Mouse (Mus musculus) ES-E14 (cell line): ENCODE data around the gene Traip. TPM values are rescaled to one million over a fixed set of nuclear protein-coding genes. Genes with fewer than 3 reads are reported as not detected.
A peak's percentile ranks its signal among the peaks of the same experiment; 100 is the strongest.

Source experiments
- DNase-seq: peaks from one replicate; pipeline ENCODE4 v3.0.0-alpha.2; 2013; ENCODE audit warnings: low read depth, low spot score
- H3K27ac ChIP-seq: 2 replicates; pipeline ENCODE4 v1.5.1; 2012; ENCODE audit warnings: low read depth, mild to moderate bottlenecking, low read length, moderate library complexity, mixed read lengths; ENCODE audit not compliant: poor library complexity, insufficient read depth, severe bottlenecking
- H3K36me3 ChIP-seq: 2 replicates; pipeline ENCODE4 v1.6.1; 2012; ENCODE audit warnings: mild to moderate bottlenecking, low read length, moderate library complexity, mixed read lengths; ENCODE audit not compliant: control insufficient read depth, poor library complexity, insufficient read depth, severe bottlenecking
- H3K4me1 ChIP-seq, 2 experiments: fragments of 150-350 bp in 1 of 2; sonication (generic) in 1 of 2; 2 replicates each; pipeline ENCODE4 v1.6.1; 2012; ENCODE audit warnings: low read length in 2 of 2, mild to moderate bottlenecking in 1 of 2, mixed read lengths in 1 of 2; ENCODE audit not compliant: control insufficient read depth in 2 of 2, insufficient read depth in 2 of 2, poor library complexity in 1 of 2
- H3K4me3 ChIP-seq, 2 experiments: fragments of 150-350 bp in 1 of 2; sonication (generic) in 1 of 2; 2 replicates each; pipeline ENCODE4 v1.5.1; 2012; ENCODE audit warnings: low read length in 2 of 2, low read depth in 1 of 2, mild to moderate bottlenecking in 1 of 2, mixed read lengths in 1 of 2; ENCODE audit not compliant: insufficient read depth in 1 of 2, poor library complexity in 1 of 2, severe bottlenecking in 1 of 2
- H3K9ac ChIP-seq: 2 replicates; pipeline ENCODE4 v1.6.1; 2012; ENCODE audit warnings: low read depth, mild to moderate bottlenecking, low read length, mixed read lengths; ENCODE audit not compliant: poor library complexity, insufficient read depth, severe bottlenecking
- H3K9me3 ChIP-seq: fragments of 150-350 bp; sonication (generic); 2 replicates; pipeline ENCODE4 v1.6.1; 2012; ENCODE audit warnings: low read depth, mild to moderate bottlenecking, low read length; ENCODE audit not compliant: control insufficient read depth, insufficient read depth
- CHD2 ChIP-seq: IDR thresholded peaks from 2 replicates; pipeline ENCODE4 v1.6.1; 2014; ENCODE audit warnings: mild to moderate bottlenecking, low read depth, low read length, inconsistent platforms
- HCFC1 ChIP-seq: IDR thresholded peaks from 2 replicates; pipeline ENCODE4 v1.6.1; 2012; ENCODE audit warnings: low read length, inconsistent platforms, borderline replicate concordance; ENCODE audit not compliant: insufficient read depth
- MAFK ChIP-seq: IDR thresholded peaks from 2 replicates; pipeline ENCODE4 v1.6.1; 2014; ENCODE audit warnings: mild to moderate bottlenecking, low read depth, low read length, inconsistent platforms; ENCODE audit not compliant: insufficient read depth
- ZC3H11A ChIP-seq: IDR thresholded peaks from 2 replicates; pipeline ENCODE4 v1.6.1; 2012; ENCODE audit warnings: low read depth, mild to moderate bottlenecking, inconsistent platforms, low read length, borderline replicate concordance
- ZNF384 ChIP-seq: IDR thresholded peaks from 2 replicates; pipeline ENCODE4 v1.6.1; 2012; ENCODE audit warnings: low read depth, low read length, inconsistent platforms
- in situ Hi-C, 2 experiments: fragments of 600-800 bp; cut with MboI; formaldehyde crosslinking; loops; one replicate each; pipeline ENCODE4 v1.15.1; 2025; ENCODE audit warnings: low sequenced_read_pairs in 2 of 2, inconsistent platforms in 1 of 2; ENCODE audit not compliant: unreplicated experiment in 2 of 2
- total RNA-seq: library from RNA; depleted of rRNA; stranded (reverse); fragments of 300-350 nt; gene quantifications from 2 replicates; pipeline ENCODE4 v1.2.3, GENCODE M21; 2012

Traip gene
- total RNA-seq, 1 experiment = 43.7 TPM

- H3K4me3 ChIP-seq = no peak overlapping the region
- no peak overlapping the region for H3K9ac ChIP-seq
- H3K36me3 ChIP-seq = peaks cover 29% of the 10 kb centered on the region
- TF ChIP-seq CHD2 (no peak), HCFC1 (no peak), MAFK (no peak), ZC3H11A (no peak), ZNF384 (no peak)
- H3K4me1 ChIP-seq = peaks cover 0 to 8% of the 10 kb centered on the region in 2 experiments; a peak in 1 of 4 replicates
- in situ Hi-C loops = no loop called here
- H3K9me3 ChIP-seq = no peaks in the 10 kb centered on the region
- DNase-seq = no peak
- no peak overlapping the region for H3K27ac ChIP-seq
Observed at GRCm38 (mm10) chr9:107970311-107970710, 20.4 kb downstream of the Traip start.

DNA sequence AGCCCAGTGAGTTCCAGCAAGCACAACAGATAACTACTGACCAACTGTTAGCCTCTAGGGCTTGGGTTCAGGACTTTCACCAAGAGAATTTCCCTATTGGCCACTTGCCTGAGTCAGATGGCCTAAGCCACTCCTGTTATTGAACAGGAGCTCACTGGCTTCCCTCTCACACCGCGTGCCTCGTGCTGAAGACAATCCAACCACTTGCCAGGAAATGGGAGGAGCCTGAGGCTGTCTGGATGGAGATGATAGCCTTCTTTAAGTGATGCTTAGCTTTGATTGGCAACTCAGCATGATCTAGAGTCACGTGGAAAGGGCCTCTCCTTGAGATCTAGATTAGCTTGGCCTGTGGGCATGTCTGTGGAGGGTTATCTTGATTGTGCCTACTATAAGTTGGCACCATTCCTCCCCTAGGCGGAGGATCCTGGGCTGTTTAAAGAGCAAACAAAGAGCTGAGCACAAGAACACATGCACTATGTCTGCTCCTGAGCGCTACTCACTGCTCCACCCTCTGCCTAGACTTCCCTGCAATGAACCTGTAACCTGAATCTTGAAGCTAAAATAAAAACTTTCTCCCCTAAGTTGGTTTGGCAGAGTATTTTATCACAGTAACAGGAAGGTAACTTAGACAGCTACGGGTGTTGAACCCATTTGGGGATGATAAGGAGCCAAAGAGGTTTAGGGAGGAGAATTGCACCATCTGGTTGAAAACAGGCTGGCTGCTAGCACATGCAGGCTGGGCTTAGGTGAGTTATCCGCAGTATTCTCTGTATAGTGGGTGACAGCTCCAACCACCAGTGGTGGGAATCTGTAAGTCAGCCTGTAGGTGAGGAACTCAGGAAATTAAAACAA, 22.0 kb downstream of the Traip start:
- Histone ChIP-seq H3K4me1 (peaks cover 0 to 8% of the 10 kb centered on the region in 2 experiments; a peak in 1 of 4 replicates), H3K27ac (no peak overlapping the region), H3K9ac (no peak overlapping the region), H3K9me3 (no peaks in the 10 kb centered on the region), H3K36me3 (peaks cover 28% of the 10 kb centered on the region), H3K4me3 (no peak overlapping the region)
- in situ Hi-C loops = no loop called here
- TF ChIP-seq ZNF384 (no peak), CHD2 (no peak), HCFC1 (no peak), ZC3H11A (no peak)
- peak; percentile 58 for DNase-seq

DNA sequence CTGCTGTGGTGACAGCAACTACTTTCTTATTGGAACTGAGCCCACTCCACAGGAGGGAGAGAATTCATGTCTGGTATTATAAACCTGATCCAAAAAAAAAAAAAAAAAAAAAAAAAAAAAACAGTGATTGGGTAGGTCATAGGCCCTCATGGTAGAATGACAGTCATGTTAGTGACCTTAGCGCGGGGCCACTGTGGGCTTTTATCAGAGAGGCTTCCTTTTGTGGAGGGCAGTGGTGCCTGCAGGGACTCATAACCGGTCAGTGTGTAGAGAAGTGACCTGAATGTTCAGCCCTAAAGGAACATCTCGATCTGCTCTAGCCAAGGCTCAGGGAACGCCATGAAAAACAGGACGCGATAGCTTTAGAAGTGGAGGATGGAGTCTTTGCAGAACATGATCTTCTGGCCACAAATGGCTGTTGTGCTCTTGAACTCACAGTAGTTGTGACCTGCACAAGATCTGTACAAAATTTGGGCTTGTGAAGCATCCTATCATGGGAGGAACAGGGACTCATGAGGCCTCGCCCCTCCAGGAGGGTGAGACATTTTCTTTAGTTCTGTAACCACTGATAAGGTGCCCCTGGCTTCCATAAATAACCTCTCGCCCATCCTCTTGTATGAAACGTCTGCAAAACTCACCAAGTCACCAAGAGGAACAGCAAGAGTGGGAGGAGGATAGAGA, 24.7 kb downstream of the Traip start:
- DNase-seq = no peak
- Histone ChIP-seq H3K4me3 (no peak overlapping the region), H3K4me1 (peaks cover 0 to 8% of the 10 kb centered on the region in 2 experiments; a peak in 1 of 4 replicates), H3K9ac (no peak overlapping the region), H3K27ac (no peak overlapping the region), H3K36me3 (peaks cover 19% of the 10 kb centered on the region), H3K9me3 (no peaks in the 10 kb centered on the region)
- TF ChIP-seq MAFK = no peak
- no peak for TF ChIP-seq ZC3H11A
- in situ Hi-C loops = no loop called here

DNA sequence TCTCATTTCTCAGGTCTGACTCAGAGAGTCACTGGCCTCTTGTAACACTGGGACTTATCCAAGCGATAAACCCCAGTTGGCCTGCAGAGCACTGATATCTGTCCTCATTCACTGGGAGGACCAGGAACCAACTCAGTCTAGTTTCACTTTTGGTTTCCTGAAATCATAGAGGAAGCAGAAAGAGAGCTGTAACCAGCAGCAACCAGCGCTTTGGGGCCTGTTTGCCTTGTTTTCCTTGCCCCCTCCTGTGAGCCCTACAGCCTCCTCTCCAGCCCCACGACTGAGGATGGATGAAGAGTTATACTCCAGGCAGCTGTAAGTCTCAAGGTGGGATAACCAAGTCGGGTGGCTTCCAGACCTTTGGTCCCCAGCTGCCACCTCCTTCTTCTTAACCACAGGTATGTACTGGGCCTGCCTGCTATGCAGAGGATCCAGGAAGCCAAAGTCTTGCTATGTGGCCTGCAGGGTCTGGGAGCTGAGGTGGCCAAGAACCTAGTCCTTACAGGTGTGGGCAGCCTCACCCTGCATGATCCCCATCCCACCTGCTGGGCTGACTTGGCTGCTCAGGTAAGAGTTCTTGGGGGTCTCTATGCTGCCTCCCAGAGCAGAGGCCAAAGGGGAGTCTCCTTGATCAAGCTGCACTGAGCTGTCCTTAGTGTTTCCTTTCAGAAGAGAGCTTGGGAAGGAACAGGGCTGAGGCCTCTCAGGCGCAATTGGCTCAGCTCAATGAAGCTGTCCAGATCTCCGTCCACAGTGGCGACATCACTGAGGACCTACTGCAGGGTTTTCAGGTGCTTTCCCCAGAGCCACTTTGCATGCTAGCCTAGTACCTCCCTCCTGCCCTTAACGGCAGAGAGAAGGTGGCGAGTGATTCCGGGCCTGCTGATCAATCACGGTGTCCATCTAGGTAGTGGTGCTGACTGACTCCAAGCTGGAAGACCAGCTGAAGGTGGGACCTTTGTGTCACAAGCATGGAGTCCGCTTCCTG, 25.8 kb downstream of the Traip start, which contains the start of gene Uba7:
TSS of gene Uba7 (plus strand) at position 107 of the 988 bp plus-strand sequence.
- in situ Hi-C loops = no loop called here
- Histone ChIP-seq H3K4me3 (no peak within 1 kb of the TSS), H3K36me3 (peaks cover 13% of the 10 kb centered on the region), H3K9me3 (no peaks in the 10 kb centered on the region), H3K4me1 (peaks cover 0 to 8% of the 10 kb centered on the region in 2 experiments; a peak in 1 of 4 replicates), H3K9ac (no peak within 1 kb of the TSS), H3K27ac (no peak within 1 kb of the TSS)
- DNase-seq = no peak
- no peak for TF ChIP-seq CHD2
- no peak for TF ChIP-seq ZC3H11A
- TF ChIP-seq MAFK = no peak
- no peak for TF ChIP-seq ZNF384
- TF ChIP-seq HCFC1 = no peak
